Mouse (Mus musculus): Measurements from ENCODE around the gene Exosc8.
A peak's percentile ranks its signal among the peaks of the same experiment; 100 is the strongest.
"Not testable (repeated sequence)": the region's sequence is repeated elsewhere in the genome, so short reads cannot be mapped to it uniquely, and the experiment has no call there.

Exosc8 gene

DNA sequence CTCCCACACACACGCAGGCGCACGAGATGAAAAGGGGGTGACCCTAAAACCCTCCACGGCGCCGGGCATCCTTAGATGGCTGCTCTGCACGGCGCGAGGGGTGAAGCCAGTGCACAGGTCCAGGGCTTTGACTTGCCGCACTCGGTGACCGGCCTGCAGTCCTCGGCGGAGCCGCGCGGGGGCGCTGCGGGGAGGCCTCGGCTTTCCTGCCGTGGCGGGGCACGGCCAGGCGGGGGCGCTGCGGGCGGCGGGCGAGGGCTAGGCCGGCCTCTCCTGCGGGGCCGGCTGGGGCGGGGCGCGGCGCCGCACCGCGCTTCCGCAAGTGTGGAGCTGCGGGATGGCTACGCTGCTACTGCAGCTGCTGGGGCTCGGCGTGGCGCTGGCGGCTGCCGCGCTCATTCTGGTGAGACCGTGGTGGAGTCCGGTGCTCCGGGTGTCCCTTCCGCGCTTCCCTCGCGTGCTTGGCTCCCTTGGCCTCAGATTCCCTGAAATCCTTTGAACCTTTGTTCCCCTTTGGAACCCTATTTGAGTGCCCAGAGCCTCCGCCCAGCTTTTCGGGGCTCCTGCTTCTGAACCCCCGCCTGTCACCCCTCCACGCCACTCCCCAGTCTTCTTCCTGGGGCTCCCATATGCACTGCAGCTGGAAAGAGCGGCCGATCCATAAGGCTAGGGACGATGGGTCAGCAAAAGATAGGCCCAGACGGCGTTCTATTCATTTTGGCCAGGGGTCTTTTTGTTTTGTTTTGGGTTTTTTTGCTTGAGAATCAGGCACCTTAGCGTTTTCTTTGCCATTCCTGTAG lies at the start of gene Exosc8, which contains the start of gene Alg5:
Exosc8 (minus strand) TSS at position 147 of the 800 bp plus-strand sequence.
Alg5 (plus strand) TSS at position 293 of the 800 bp plus-strand sequence.
- DNase-seq (ENCODE audit: low read depth, low spot score), result peak; percentile 68

DNA sequence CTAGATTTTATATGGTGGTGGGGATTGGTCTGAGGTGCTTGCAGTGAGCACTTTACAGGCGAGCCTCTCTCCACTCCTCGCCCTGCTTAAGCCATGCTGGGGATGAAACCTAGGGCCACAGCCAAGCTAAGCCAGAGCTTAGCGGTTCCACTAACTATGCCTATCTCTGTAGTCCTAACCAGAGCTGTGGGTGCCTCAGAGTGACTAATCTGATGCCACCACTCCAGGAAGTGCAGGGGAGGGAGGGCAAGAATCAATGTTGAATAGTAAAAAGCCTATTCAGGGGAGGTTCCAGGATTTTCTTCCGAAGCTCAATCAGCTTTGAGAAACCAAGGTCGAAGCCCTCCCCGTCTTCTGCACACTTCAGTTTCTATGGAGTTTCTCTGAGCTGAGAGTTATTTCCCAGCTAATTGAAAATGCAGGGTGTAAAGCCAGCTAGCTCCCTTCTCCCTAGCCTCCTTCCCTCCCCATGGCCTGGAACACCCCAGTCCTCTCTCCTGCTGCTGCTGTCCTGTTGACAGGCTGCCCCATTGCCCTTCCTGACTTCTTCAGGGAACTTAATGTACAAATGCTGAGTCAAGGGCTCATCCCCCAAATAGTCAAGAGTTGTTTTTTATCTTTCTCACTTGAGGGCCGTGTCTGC lies 40.9 kb upstream of the Exosc8 start:
- no peak for DNase-seq (ENCODE audit: low read depth, low spot score)

DNA sequence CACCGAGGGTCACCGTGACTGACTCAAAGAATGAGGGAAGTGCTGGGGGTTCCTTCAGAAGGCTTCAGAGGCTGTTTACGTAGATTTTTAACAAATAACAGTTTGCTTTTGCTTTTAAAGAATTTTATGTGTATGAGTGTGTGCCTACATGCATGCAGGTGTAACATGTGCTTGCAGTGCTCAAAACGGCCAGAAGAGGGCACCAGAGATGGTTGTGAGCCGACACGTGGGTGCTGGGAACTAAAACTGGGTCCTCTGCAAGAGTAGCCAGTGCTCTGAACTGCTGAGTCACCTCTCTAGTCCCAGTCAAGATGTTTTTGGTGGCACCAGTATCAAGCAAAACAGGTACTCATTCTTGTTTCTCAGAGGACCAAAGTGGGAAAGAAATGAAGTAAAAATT lies 38.4 kb upstream of the Exosc8 start:
- no peak for DNase-seq (ENCODE audit: low read depth, low spot score)

DNA sequence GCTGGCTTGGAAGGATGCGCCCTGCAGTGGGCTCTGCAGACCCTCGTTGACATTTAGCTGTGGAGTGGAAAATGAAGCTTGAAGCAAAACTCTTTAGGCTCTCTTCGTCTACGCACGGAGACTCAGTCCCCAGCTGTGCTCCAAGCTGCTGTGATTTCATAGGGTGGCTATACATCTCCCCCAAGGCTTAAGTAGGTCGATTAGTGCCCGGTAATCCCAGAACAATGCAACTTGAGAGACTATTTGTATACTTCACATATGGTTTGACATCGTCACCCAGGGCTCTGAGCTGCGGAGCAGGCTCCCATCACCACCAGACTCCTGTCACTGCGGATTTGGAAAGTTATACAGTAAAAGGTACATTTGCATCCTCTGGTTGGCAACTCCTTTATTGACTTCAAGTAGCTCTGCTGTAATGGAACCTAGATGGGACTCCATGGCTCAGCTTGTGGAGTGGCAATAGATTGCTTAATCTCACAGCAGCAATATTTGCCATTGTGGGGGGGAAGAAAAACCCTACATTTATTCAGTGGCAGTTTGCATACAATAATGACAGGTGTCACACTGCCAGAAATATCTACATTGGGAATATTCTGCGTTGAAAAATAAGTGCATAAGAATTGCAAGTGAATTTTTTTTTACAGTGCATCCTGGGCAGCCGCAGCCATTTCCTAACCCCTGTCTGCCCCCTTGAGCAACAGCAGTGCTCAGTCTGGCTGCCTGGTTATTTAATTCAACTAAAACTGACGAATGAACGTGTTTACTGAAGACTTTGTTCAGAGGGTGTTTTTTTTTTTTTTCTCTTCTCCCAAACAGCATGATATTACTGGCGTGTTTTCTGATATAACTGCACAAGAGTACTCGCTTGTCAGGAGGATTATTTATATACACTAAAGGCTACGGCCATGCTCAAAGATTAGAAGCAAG lies 34.4 kb upstream of the Exosc8 start:
- DNase-seq (ENCODE audit: low read depth, low spot score), result no peak

DNA sequence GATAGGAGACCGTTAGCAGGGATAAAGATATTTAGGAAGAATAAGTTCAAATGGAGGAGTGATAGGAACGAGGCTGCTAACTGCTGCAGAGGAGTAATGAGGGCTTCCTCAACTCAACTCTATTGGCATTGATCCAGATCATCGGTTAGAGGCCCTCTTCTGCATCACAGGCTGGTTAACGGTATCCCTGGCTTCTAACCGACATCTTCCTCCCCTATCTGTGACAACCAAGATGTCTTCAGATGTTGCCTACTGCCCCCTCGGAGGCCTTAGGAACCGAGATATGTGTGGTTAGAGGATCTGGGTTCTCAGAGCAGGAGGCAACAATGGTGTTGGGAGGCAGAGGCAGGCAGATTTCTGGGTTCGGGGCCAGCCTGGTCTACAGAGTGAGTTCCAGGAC lies 33.4 kb upstream of the Exosc8 start:
- no peak for DNase-seq (ENCODE audit: low read depth, low spot score)

DNA sequence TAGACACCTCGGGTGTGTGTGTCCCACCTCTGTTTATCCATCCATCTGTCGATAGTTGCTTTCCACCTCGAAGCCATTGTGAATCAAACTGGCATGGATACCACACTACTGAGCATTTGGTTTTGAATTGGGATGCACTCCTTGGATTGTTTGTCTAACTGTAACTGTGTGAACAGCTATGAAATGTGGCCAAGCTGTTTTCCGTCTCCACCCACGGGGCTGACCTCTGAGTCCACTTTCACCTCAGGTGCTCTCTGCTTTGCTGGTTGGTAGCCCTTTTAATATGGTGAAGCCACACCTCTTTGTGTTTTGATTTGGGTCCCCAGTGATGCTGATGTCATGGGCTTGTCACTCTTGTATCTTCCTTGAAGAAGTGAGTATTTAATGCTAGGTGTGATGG lies 31.6 kb upstream of the Exosc8 start:
- DNase-seq (ENCODE audit: low read depth, low spot score), result no peak

DNA sequence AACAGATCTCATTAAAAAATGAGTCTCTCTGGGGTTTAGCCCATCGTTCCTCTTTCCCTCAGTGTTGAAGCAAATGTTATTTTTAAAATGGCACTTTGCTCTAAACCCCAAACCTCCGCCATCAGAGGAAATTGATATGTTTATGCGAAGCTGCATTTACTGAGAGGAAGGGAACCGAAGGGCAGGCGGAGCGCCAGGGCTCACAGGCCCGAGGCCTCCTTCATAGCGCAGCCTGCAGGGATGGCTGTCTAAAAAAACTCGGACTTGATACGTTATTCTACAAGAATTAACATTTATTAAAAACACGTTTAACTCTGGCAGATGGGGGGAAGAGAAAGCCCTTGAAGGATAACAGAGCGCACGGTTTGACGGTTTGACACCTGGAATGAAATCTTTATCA lies 30.8 kb upstream of the Exosc8 start:
- no peak for DNase-seq (ENCODE audit: low read depth, low spot score)

DNA sequence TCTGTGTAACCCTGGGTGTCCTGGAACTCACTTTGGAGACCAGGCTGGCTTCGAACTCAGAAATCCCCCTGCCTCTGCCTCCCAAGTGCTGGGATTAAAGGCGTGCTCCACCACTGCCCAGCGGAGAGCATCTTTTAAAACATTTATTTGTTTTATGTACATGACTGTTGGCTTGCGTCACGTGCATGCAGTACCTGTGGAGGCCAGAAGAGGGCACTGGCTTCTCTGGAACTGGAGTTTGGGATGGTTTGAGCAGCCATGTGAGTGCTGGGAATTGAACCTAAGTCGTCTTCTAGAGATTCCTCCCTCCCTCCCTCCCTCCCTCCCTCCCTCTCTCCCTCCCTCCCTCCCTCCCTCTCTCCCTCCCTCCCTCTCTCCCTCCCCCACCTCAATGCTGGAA lies 30.3 kb upstream of the Exosc8 start:
- DNase-seq (ENCODE audit: low read depth, low spot score), result not testable (repeated sequence)

DNA sequence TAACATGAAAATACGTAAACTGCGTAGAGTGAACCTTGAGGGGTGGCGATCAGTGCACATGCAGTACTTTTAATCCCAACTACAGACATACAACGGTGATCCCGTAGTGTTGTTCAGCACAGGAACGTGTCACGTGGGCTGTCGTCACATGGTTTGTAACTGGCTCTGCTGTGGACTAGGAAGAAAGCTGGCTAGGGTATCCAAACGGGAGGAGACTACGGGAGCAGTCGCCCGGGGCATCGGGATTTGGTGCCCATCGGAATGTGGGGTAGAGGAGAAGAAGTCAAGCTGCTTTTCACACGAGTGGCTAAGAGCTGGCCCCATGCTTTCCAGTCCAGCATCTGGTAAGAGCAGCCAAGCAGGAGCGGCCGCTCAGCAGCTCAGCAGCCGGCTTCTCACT lies 29.2 kb upstream of the Exosc8 start:
- no peak for DNase-seq (ENCODE audit: low read depth, low spot score)

DNA sequence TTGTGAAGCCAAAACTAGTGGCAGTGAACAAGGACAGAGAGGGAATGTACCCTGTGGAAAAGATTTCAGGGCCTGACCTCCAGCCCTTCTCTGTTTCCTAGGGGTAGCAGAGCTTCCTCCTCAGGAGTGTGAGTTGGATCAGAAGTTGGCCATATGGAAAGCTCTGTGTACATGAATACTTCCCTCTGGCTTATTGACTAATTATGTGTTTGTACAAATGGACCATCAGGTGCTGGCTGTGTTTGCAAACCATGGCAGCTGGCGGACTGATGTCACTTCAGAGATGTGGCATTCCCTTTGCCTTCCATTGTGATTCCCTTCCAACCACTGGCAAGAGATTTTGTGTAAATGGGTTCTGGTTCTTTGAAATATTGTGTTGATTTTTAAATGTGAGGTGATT lies 26.1 kb upstream of the Exosc8 start:
- no peak for DNase-seq (ENCODE audit: low read depth, low spot score)

DNA sequence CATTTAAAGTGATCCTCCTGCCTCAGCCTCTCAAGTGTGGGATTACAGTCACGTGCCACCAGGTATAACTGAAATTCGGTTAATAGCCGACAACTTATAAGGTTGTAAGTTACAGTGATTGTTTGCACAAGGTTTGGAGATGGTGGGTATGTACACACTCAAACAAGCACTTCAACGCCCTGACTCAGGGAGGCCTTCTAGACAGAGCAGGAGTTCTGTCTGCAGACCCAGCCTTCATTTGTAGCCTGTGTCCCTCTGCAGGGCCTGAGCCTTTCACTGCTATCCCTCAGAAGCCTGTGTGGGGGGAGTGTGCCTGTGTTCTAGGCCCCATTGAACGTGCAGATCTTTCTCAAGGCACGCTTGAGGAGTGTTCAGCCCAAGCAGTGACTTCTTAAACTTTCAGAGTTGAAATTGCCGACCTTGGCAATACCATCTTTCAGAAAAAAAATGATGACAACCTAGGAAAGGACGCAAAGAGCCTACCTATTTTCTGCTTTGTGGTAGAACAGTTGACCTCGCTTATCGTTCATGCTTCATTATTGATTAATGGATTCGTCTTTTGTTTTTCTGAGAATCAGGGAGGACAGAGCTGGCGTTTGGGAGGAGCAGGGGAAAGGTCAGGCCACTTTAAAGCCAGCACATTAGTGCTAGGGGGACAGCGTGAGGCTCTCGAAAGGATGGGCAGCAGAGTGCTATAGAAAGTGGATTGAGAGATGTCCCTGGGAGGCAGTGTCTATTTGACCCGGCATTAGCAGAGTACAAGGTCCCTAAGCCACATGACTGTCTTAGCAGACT lies 25.3 kb upstream of the Exosc8 start:
- DNase-seq (ENCODE audit: low read depth, low spot score), result no peak

DNA sequence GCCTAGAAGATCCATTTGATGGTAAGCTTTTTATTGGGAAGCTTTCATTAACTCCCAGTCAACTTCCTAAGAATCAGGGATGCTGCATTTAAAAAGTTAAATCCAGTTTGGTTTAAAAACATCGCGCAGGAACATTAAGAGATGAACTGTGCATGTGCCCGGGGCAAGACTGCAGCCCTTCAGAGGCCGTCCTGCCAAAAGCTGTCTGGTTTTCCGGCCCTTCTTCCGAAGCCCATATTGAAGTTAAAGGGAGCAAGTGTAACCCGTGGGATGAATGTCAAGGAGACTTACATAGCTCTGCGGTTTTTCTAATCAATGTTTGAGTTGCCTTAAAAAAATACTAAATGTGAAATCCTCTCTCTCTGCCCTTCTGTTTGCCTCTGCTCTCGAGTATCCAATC lies 24.0 kb upstream of the Exosc8 start:
- no peak for DNase-seq (ENCODE audit: low read depth, low spot score)

DNA sequence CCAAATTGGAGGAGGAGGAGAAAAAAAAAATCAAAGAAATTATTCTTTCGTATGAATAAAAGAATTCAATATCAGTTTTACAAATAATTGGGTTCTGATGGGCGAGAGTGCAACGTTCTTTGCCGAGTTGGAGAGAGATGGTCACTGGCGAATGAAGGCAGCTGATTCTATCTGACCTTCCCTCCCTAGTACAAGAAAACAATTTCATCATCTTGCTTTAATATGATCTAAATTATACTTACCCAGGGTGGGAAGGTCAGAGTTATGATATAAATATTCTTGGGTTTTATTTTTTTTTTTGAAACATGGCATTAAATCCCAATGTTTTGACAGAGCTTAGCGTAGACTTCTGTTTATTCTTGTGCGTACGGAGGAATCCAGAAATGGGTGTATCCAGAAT lies 22.3 kb upstream of the Exosc8 start:
- DNase-seq (ENCODE audit: low read depth, low spot score), result no peak

DNA sequence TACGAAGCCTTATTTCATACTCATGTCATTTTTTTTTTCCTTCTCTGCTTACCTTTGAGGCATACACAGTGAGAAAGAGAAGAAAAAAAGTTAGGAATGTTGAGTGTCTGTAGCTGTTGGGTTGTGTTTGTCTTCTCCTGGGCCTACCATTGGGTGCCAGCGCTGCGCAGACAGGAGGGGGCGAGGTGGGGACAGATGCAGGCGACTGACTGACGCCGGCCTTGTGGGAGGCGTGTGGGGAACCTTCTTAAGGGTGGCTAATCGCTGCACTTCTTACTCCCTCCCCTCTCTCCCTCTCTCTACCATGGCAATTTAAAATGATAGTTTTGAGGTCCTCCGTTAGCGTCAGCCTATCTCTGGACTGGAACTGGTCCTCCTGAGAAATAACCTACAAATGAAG lies 20.9 kb upstream of the Exosc8 start:
- DNase-seq (ENCODE audit: low read depth, low spot score), result no peak

DNA sequence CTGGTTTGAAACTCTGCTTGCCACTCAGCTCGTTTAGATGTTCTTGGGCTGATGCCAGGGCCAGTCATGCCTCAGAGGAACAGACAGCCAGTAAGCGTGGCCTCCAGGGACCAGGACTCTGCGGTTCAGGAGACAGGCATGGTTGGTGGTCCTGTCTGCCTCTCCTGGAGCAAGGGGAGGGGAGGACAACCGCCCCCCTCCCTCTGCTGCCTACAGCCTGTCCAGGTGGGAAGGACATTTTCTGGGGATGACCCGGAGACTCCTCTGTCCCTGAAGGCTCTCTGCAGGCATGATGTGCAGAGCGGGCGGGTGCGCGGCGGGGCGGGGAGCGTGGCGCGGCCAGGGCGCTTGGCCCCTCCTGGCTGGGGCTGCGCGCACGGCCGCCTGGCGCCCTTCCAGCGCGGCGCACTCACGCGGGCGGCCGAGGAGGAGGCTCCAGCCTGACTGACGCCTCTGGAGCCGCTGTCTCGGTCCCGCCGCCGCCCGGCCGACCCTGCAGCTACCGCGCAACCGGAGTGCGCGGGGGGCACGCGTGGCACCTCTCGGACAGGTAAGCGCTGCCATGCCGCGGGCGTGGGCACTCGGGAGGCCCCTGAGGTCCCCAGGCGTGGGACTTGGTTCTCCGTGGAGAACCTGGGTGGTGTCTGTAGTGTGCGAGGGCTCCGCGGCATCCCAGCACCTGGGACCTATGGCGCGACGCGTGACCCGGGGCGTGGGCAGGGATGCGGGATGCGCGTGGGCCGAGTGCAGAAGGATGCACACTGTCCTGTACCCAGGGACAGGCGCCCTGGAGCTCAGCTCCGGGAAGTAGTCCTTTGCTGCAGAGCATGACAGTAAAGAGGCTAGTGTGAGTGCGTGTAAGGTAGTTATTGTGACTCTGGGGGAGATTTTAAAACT lies 20.2 kb upstream of the Exosc8 start, which contains the start of gene Smad9:
Smad9 (plus strand) TSS at position 438 of the 897 bp plus-strand sequence.
- no peak for DNase-seq (ENCODE audit: low read depth, low spot score)

DNA sequence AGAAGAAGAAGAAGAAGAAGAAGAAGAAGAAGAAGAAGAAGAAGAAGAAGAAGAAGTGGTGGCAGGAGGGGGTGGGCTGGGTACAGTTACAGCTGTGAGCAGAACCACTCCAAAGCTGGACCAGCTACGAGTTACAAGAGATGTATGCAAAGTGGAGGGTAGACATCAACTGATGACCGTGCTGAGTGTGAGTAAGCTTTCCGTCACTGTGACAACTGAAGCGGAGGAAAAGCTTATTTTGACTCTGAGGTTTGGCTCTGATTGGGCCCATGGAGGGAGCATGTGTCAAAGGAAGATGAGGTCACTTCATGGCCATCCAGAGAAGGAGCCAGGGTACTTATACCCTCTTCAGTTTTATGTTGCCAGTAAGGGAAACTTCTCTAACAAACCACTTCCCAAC lies 18.2 kb upstream of the Exosc8 start:
- DNase-seq (ENCODE audit: low read depth, low spot score), result no peak

DNA sequence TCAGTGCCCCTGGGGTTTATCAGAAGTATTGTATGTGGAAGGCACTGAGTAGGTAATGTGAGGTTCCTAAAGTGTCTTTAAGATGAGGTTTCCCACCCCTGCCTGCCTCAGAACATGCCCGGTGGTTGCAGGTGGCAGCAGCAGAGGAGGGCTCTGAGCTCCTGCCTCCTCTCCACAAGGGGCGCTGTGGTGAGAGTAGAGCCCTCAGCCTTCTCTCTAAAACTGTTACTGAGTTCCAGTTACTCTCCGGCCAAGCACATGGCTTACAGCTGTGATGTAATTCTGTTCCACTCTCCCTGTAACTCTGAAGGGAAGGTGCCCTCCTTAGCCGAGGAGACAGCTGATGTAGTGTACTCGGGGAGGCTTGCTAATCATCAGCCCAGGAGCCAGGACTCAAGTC lies 10.6 kb upstream of the Exosc8 start:
- no peak for DNase-seq (ENCODE audit: low read depth, low spot score)

DNA sequence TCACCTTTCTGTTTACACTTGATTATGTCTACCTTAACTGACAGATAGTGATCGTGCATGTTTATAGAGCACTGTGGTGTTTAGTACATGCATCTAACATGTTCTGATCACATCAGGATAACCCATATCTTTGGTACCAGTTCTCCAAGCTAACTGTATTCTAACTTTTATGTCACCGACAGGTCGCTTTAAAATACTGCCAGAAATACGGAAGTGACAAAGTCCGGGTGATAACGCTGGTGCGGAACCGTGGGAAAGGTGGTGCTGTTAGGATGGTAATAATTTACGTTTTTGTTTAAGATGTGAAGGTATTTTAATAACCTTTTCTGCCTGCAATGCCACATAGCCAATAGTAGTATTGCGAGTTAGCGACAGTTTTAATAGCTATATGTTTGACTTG lies 6.8 kb upstream of the Exosc8 start:
- no peak for DNase-seq (ENCODE audit: low read depth, low spot score)

DNA sequence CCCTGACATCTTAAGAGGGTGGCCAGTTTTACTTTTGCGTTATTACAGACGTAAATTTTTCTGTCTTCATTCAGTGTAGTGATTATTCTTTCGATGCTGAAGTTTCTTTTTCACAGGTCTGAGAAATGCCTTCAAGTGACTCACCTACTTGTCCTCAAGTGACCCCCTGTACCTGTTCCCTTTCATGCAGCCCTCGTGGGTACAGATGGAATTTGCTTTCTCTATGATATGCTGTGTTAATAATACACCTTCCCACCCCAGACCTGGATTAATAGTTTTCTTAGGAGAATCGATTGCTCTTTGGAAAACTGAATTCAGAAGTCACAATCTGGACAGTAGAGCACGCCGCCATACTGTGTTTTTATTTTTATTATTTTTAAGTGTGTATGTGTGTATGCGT lies 2.1 kb upstream of the Exosc8 start:
- no peak for DNase-seq (ENCODE audit: low read depth, low spot score)
